Mouse (Mus musculus) hematopoietic stem cell, adult 5-6 weeks (primary cell): ENCODE measurements around the gene Gbf1. TPM values are rescaled to one million over a fixed set of nuclear protein-coding genes. Genes with fewer than 3 reads are reported as not detected.
"Not testable (repeated sequence)": the region's sequence is repeated elsewhere in the genome, so short reads cannot be mapped to it uniquely, and the experiment has no call there.

Experiments used
- ATAC-seq, 2 experiments: fragments of 125-278 bp in 1 of 2; replicated peaks in 1 of 2; 2 replicates each; pipeline ENCODE4 v1.8.0; 2016 to 2017; ENCODE audit warnings: inconsistent platforms in 2 of 2, mild to moderate bottlenecking in 2 of 2, moderate number of reproducible peaks in 2 of 2, low read depth in 1 of 2, moderate TSS enrichment in 1 of 2; ENCODE audit not compliant: low FRiP score in 2 of 2, poor library complexity in 2 of 2, severe bottlenecking in 2 of 2, insufficient read depth in 1 of 2, low TSS enrichment in 1 of 2
- total RNA-seq: library from RNA; stranded (forward); fragments of 172-1452, 232-1000 nt; gene quantifications from 2 replicates; pipeline ENCODE4 v1.2.3, GENCODE M21; 2017

The Gbf1 gene
- total RNA-seq, 1 experiment from 2014 or later, result 37.7 TPM

- peak; percentile 65 to 71; a peak in 3 of 4 replicates for ATAC-seq
These were observed 15.4 kb upstream of the Gbf1 start for GRCm38 (mm10) chr19:46136639-46137580.

- ATAC-seq, result no peak
These were observed 12.0 kb upstream of the Gbf1 start for GRCm38 (mm10) chr19:46140324-46140723.

GRCm38 (mm10) chr19:46141091-46141490 is 11.2 kb upstream of the Gbf1 start:
- no peak for ATAC-seq

GRCm38 (mm10) chr19:46147511-46148371 is 4.6 kb upstream of the Gbf1 start, which contains the start of gene Pitx3:
Gene Pitx3, minus strand, starts transcription at chr19:46148326.
- no peak for ATAC-seq

- ATAC-seq, result peak in 1 of 2 experiments; percentile 49; a peak in 2 of 4 replicates
These were observed 3.9 kb upstream of the Gbf1 start for GRCm38 (mm10) chr19:46148372-46148760.

- no peak for ATAC-seq
These were observed 3.2 kb upstream of the Gbf1 start for GRCm38 (mm10) chr19:46149091-46149490.

- ATAC-seq, result no peak
These were observed 13.6 kb downstream of the Gbf1 start for GRCm38 (mm10) chr19:46165950-46166349.

- not testable (repeated sequence) for ATAC-seq
These were observed 14.9 kb downstream of the Gbf1 start for GRCm38 (mm10) chr19:46167169-46167568.

GRCm38 (mm10) chr19:46169396-46169795 is 17.1 kb downstream of the Gbf1 start:
- no peak for ATAC-seq

- no peak for ATAC-seq
These were observed 17.6 kb downstream of the Gbf1 start for GRCm38 (mm10) chr19:46169913-46170312.

- no peak for ATAC-seq
These were observed 20.2 kb downstream of the Gbf1 start for GRCm38 (mm10) chr19:46172541-46172940.

- no peak for ATAC-seq
These were observed 22.9 kb downstream of the Gbf1 start for GRCm38 (mm10) chr19:46175173-46175572.

- ATAC-seq, result no peak
These were observed 24.7 kb downstream of the Gbf1 start for GRCm38 (mm10) chr19:46177046-46177445.

GRCm38 (mm10) chr19:46180274-46180673 is 28.0 kb downstream of the Gbf1 start:
- no peak for ATAC-seq

- no peak for ATAC-seq
These were observed 29.9 kb downstream of the Gbf1 start for GRCm38 (mm10) chr19:46182241-46182640.

GRCm38 (mm10) chr19:46186611-46187010 is 34.3 kb downstream of the Gbf1 start:
- ATAC-seq, result no peak

GRCm38 (mm10) chr19:46187203-46187602 is 34.9 kb downstream of the Gbf1 start:
- ATAC-seq, result no peak

- no peak for ATAC-seq
These were observed 46.0 kb downstream of the Gbf1 start for GRCm38 (mm10) chr19:46198293-46198692.
